Mouse (Mus musculus): ENCODE data around the gene St7.

DNA sequence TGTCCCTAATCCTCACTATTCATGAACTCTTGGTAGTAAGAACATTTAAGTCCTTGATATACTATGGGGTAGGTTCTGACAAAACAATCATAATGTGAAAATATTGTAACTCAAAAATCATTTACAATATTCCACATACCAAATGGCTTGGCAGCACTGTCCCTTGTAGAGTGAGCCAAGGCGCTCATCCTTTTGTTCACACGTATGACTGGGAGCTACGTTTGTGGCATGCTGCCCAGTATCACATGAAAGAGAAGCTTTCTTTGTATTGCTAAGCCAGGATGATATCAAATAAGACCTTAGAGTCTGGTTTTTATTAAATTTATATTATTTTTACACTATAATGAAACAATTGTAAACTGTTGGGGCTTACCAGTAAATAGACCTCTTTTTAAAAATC is 281.7 kb downstream of the St7 start:
- TF ChIP-seq CTCF (IDR thresholded peaks at IDR 0.05) (no peak), EP300 (IDR thresholded peaks at IDR 0.05) (no peak)

Measured in lung, postnatal 0 days (tissue).